Mouse (Mus musculus) hindbrain, embryonic 15.5 days (tissue): ENCODE measurements around the gene Hist1h2ac. TPM values are rescaled to one million over a fixed set of nuclear protein-coding genes. Genes with fewer than 3 reads are reported as not detected.
A peak's percentile ranks its signal among the peaks of the same experiment; 100 is the strongest.
"Not testable (repeated sequence)": the region's sequence is repeated elsewhere in the genome, so short reads cannot be mapped to it uniquely, and the experiment has no call there.

Source experiments
- ATAC-seq: fragments of 200-750 bp; cut with Nextera tagmentation; 2 replicates; pipeline ENCODE4 v1.8.0; 2017; ENCODE audit warnings: low read depth, moderate number of reproducible peaks, moderate TSS enrichment; ENCODE audit not compliant: low FRiP score
- H3K27ac ChIP-seq: fragments of 300-500 bp; sonication (generic); replicated peaks from 2 replicates; pipeline ENCODE4 v1.5.1; 2015; ENCODE audit warnings: mild to moderate bottlenecking, inconsistent platforms
- H3K27me3 ChIP-seq: fragments of 300-500 bp; sonication (generic); 2 replicates; pipeline ENCODE4 v1.6.1; 2015; ENCODE audit warnings: control low read depth, inconsistent platforms
- H3K36me3 ChIP-seq: fragments of 300-500 bp; sonication (generic); 2 replicates; pipeline ENCODE4 v1.6.1; 2015; ENCODE audit warnings: control low read depth, inconsistent platforms
- H3K4me1 ChIP-seq: fragments of 300-500 bp; sonication (generic); replicated peaks from 2 replicates; pipeline ENCODE4 v1.6.1; 2015; ENCODE audit warnings: control low read depth, inconsistent platforms
- H3K4me2 ChIP-seq: fragments of 300-500 bp; sonication (generic); 2 replicates; pipeline ENCODE4 v1.6.1; 2015; ENCODE audit warnings: moderate library complexity, mild to moderate bottlenecking, inconsistent platforms
- H3K4me3 ChIP-seq: fragments of 300-500 bp; sonication (generic); 2 replicates; pipeline ENCODE4 v1.5.1; 2015; ENCODE audit warnings: mild to moderate bottlenecking, inconsistent platforms
- H3K9ac ChIP-seq: fragments of 300-500 bp; sonication (generic); 2 replicates; pipeline ENCODE4 v1.6.1; 2015; ENCODE audit warnings: inconsistent platforms
- H3K9me3 ChIP-seq: fragments of 300-500 bp; sonication (generic); 2 replicates; pipeline ENCODE4 v1.6.1; 2016; ENCODE audit warnings: control low read depth, inconsistent platforms
- WGBS: fragments of 180-500 bp; shearing (Covaris S2); methylation state at CpG from one replicate; pipeline ENCODE4 v1.1.7; 2015; 5-methylcytosine and 5-hydroxymethylcytosine counted together
- microRNA-seq: library from miRNA; unstranded; fragments of <30 nt; microRNA quantifications from one replicate; pipeline ENCODE4, GENCODE M21; 2016
- polyA plus RNA-seq: library from polyadenylated mRNA; unstranded; fragments of >200 nt; fragmentation: Nextera tagmentation; extraction: Ambion mirVana; gene quantifications from 2 replicates; pipeline ENCODE4 v1.2.1, GENCODE M21; 2015

Gene Hist1h2ac
- polyA plus RNA-seq, 1 experiment from 2014 or later: 0.38 TPM

DNA sequence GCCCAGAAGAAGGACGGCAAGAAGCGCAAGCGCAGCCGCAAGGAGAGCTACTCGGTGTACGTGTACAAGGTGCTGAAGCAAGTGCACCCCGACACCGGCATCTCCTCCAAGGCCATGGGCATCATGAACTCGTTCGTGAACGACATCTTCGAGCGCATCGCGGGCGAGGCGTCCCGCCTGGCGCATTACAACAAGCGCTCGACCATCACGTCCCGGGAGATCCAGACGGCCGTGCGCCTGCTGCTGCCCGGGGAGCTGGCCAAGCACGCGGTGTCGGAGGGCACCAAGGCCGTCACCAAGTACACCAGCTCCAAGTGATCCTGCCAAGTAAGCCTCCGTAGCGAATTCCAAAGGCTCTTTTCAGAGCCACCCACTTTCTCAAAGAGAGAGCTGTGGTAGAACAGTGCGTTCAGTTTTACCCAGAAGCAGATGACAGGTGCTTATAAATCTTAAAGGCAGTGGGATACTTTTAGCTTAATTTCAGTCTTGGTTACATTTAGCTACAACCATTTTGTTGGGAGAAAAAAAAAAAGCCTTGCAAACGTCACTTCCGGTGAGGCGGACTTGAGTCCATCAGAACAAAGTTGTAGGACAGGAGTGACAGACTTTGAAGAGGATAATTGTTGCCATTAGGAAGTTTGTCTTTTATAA lies 672 bp upstream of the Hist1h2ac start:
- peak; percentile 12; the same call in 1 of the 2 replicates for ATAC-seq
- H3K4me1 ChIP-seq: peaks cover 26% of the 10 kb centered on the region
- 0% methylated on average over 16 of the region's 37 CpGs for WGBS

DNA sequence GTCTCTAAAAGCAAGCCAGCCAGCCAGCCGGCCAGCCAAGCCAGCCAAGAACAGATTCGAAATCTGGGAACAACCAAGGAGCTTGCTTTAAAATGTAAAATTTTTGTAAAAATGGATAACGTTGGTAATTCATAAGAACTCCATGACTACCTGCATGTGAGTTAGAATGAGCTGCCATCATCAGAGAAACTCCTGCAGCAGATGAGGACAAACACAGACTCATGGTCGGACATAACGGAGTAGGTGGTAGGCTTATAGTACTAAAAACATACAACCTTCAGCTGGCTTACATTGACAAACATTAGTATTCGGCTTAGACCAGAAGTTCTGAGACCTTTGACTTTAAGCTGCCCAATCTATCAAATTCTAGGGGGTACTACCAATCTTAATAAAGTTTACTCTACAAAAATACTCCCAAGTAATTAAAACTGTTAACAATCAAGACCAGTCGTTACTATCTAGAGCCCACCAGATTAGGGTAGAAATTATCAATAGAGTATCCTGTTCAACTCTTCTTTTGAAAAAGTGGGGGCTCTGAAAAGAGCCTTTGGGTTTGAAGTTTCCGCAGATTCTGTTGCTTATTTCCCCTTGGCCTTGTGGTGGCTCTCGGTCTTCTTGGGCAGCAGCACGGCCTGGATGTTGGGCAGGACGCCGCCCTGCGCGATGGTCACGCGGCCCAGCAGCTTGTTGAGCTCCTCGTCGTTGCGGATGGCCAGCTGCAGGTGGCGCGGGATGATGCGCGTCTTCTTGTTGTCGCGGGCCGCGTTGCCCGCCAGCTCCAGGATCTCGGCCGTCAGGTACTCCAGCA lies 597 bp downstream of the Hist1h2ac start:
- WGBS: 9% methylated on average over 18 of the region's 30 CpGs
- Histone ChIP-seq H3K4me2 (peak overlapping the region; percentile 60), H3K4me1 (peaks cover 26% of the 10 kb centered on the region), H3K4me3 (peak overlapping the region; percentile 43), H3K9ac (peak overlapping the region; percentile 50), H3K27ac (peak overlapping the region; percentile 90)
- ATAC-seq: peak; percentile 2; the same call in 1 of the 2 replicates
- not testable (repeated sequence) for H3K9me3 ChIP-seq, H3K36me3 ChIP-seq, H3K27me3 ChIP-seq

More for the DNA sequence above, 672 bp upstream of the Hist1h2ac start:
- peak overlapping the region; percentile 90 for H3K27ac ChIP-seq
- not testable (repeated sequence) for H3K27me3 ChIP-seq, H3K36me3 ChIP-seq, H3K9me3 ChIP-seq
- peak overlapping the region; percentile 43 for H3K4me3 ChIP-seq
- peak overlapping the region; percentile 60 for H3K4me2 ChIP-seq
- peak overlapping the region; percentile 48 for H3K9ac ChIP-seq

DNA sequence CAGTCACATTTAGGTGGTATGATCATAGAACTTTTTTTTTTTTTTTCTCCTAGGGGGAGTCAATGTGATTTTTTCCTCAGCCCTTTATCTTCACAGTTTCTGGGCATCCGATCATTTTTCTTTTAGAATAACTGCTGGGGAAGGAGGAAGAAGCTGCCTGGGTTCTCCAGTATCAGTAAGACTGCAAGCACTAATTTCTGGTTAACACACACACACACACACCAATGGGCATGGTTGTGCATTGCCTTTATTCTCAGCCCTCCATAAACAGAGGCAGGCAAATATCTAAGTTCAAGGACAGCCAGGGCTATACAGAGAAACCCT lies 1.2 kb downstream of the Hist1h2ac start:
- ATAC-seq: no peak
- no peaks in the 10 kb centered on the region for H3K36me3 ChIP-seq
- H3K9me3 ChIP-seq: no peaks in the 10 kb centered on the region
- peak overlapping the region; percentile 43; the same call in 1 of the 2 replicates for H3K4me3 ChIP-seq
- H3K4me2 ChIP-seq: peak overlapping the region; percentile 60
- peak overlapping the region; percentile 50; the same call in 1 of the 2 replicates for H3K9ac ChIP-seq
- peak overlapping the region; percentile 90; the same call in 1 of the 2 replicates for H3K27ac ChIP-seq
- H3K27me3 ChIP-seq: no peaks in the 10 kb centered on the region
- 58% methylated on average over 1 of the region's 1 CpGs for WGBS
- H3K4me1 ChIP-seq: peaks cover 26% of the 10 kb centered on the region

GRCm38 (mm10) chr13:23681990-23682582 lies 1.7 kb downstream of the Hist1h2ac start:
- Histone ChIP-seq H3K4me3 (no peak overlapping the region), H3K9ac (no peak overlapping the region), H3K4me2 (no peak overlapping the region)

GRCm38 (mm10) chr13:23662536-23662935 lies 21.2 kb downstream of the Hist1h2ac start:
- no peaks in the 10 kb centered on the region for H3K4me1 ChIP-seq
- no peak overlapping the region for H3K4me3 ChIP-seq
- H3K9ac ChIP-seq: no peak overlapping the region
- no peaks in the 10 kb centered on the region for H3K27me3 ChIP-seq
- H3K4me2 ChIP-seq: no peak overlapping the region
- H3K27ac ChIP-seq: no peak overlapping the region
- WGBS: 67% methylated on average over 3 of the region's 3 CpGs
- ATAC-seq: no peak
- no peaks in the 10 kb centered on the region for H3K9me3 ChIP-seq
- no peaks in the 10 kb centered on the region for H3K36me3 ChIP-seq

More at GRCm38 (mm10) chr13:23681990-23682582, 1.7 kb downstream of the Hist1h2ac start:
- Histone ChIP-seq H3K36me3 (no peaks in the 10 kb centered on the region), H3K27me3 (no peaks in the 10 kb centered on the region), H3K9me3 (no peaks in the 10 kb centered on the region), H3K4me1 (peaks cover 26% of the 10 kb centered on the region), H3K27ac (no peak overlapping the region)
- no peak for ATAC-seq
- 90% methylated on average over 6 of the region's 6 CpGs for WGBS

DNA sequence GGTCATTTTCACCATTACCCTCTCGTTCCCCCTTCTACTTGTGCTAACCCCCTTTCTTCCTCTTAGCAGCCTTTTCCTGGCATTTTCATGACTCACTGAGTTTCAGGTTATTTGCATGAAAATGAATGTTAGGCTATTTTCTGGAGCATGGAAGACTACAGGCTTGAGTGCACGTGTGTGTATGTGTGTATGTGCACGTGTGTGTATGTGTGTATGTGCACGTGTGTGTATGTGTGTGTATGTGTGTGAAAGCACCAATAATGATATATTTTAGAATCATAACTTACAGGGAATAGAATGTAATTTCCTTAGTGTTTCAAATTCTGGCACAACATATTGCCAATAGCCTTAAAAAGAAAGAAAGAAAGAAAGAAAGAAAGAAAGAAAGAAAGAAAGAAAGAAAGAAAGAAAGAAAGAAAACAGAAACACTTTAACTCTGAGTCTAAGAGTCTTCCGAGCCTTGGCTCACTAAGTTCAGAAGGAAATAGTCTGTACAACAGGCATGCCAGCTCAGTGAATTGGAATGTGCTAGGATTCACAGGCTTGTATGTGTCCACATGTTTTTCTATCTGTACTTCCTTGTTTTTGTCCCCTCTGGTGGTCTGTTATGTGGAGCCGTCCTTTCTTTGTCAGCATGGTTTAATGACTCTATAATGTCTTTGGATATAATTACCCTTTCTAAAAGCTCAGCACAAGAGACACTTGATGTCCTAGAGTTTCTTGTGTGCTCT lies 23.9 kb downstream of the Hist1h2ac start:
- no peak for ATAC-seq
- Histone ChIP-seq H3K9ac (no peak overlapping the region), H3K4me2 (no peak overlapping the region), H3K9me3 (no peaks in the 10 kb centered on the region), H3K27me3 (no peaks in the 10 kb centered on the region), H3K36me3 (no peaks in the 10 kb centered on the region), H3K4me3 (no peak overlapping the region), H3K27ac (no peak overlapping the region), H3K4me1 (no peaks in the 10 kb centered on the region)
- WGBS: 76% methylated on average over 6 of the region's 6 CpGs

Small RNAs within 50 kb of the gene (microRNA-seq; reads per million reads assigned to microRNA genes)
- gene Gm44350: not detected

Other genes starting within 250 kb of the Hist1h2ac start
- 0.17 TPM in 1 of 2 replicates, not detected in the other for gene Btn1a1, start 218.0 kb downstream of the Hist1h2ac start, polyA plus RNA-seq
- gene Btn2a2, start 195.1 kb downstream of the Hist1h2ac start, polyA plus RNA-seq: 0.06 and 0.08 TPM in 2 replicates
- 1.7 and 2.7 TPM in 2 replicates for gene Hist1h4h, start 152.9 kb downstream of the Hist1h2ac start, polyA plus RNA-seq
- gene Hist1h2af, start 150.0 kb downstream of the Hist1h2ac start, polyA plus RNA-seq: 0.82 and 2.1 TPM in 2 replicates
- 0.85 and 1.2 TPM in 2 replicates for gene Hist1h3g, start 148.5 kb downstream of the Hist1h2ac start, polyA plus RNA-seq
- gene Hist1h2bh, start 140.6 kb downstream of the Hist1h2ac start, polyA plus RNA-seq: 0.17 and 0.19 TPM in 2 replicates
- gene Hist1h3f, start 139.9 kb downstream of the Hist1h2ac start, polyA plus RNA-seq: 0.21 and 0.62 TPM in 2 replicates
- gene Hist1h4f, start 132.3 kb downstream of the Hist1h2ac start, polyA plus RNA-seq: not detected in 2 replicates
- gene Hist1h1d, start 130.7 kb downstream of the Hist1h2ac start, polyA plus RNA-seq: 0.10 and 0.12 TPM in 2 replicates
- gene Hist1h3e, start 121.6 kb downstream of the Hist1h2ac start, polyA plus RNA-seq: 1.5 and 2.0 TPM in 2 replicates
- gene Hist1h2ae, start 112.7 kb downstream of the Hist1h2ac start, polyA plus RNA-seq: 15.9 and 27.4 TPM in 2 replicates
- 2.5 and 3.1 TPM in 2 replicates for gene Hist1h2bg, start 112.6 kb downstream of the Hist1h2ac start, polyA plus RNA-seq
- 0.76 and 2.0 TPM in 2 replicates for gene Hist1h2bf, start 109.8 kb downstream of the Hist1h2ac start, polyA plus RNA-seq
- gene Hist1h2ad, start 109.6 kb downstream of the Hist1h2ac start, polyA plus RNA-seq: not detected in 2 replicates
- 1.2 and 2.0 TPM in 2 replicates for gene Hist1h3d, start 108.2 kb downstream of the Hist1h2ac start, polyA plus RNA-seq
- 35.1 and 51.2 TPM in 2 replicates for gene Hist1h4d, start 102.3 kb downstream of the Hist1h2ac start, polyA plus RNA-seq
- gene Hist1h2be, start 62.8 kb downstream of the Hist1h2ac start, polyA plus RNA-seq: 1.5 and 1.7 TPM in 2 replicates
- gene Hist1h1e, start 61.4 kb downstream of the Hist1h2ac start, polyA plus RNA-seq: 4.8 and 8.8 TPM in 2 replicates
- 19.3 and 25.4 TPM in 2 replicates for gene Hist1h2bc, start 251 bp upstream of the Hist1h2ac start, polyA plus RNA-seq
- gene Hist1h1t, start 11.9 kb upstream of the Hist1h2ac start, polyA plus RNA-seq: not detected in 2 replicates
- 2.3 and 2.7 TPM in 2 replicates for gene Hist1h4c, start 14.5 kb upstream of the Hist1h2ac start, polyA plus RNA-seq
- gene Hfe, start 26.9 kb upstream of the Hist1h2ac start, polyA plus RNA-seq: 4.5 and 5.1 TPM in 2 replicates
- gene Hist1h1c, start 54.9 kb upstream of the Hist1h2ac start, polyA plus RNA-seq: 7.7 and 10.4 TPM in 2 replicates
- 1.1 and 1.6 TPM in 2 replicates for gene Hist1h3c, start 61.7 kb upstream of the Hist1h2ac start, polyA plus RNA-seq
- 0.54 TPM in 1 of 2 replicates, not detected in the other for gene Hist1h2bb, start 62.8 kb upstream of the Hist1h2ac start, polyA plus RNA-seq
- gene Hist1h2ab, start 67.2 kb upstream of the Hist1h2ac start, polyA plus RNA-seq: 7.4 and 9.8 TPM in 2 replicates
- gene Hist1h3b, start 68.3 kb upstream of the Hist1h2ac start, polyA plus RNA-seq: 1.8 and 3.1 TPM in 2 replicates
- gene Hist1h4b, start 73.1 kb upstream of the Hist1h2ac start, polyA plus RNA-seq: 1.1 and 1.9 TPM in 2 replicates
- 0.32 and 0.51 TPM in 2 replicates for gene Hist1h4a, start 77.3 kb upstream of the Hist1h2ac start, polyA plus RNA-seq
- gene Hist1h3a, start 78.4 kb upstream of the Hist1h2ac start, polyA plus RNA-seq: 0.35 and 2.4 TPM in 2 replicates
- gene Hist1h1a, start 79.7 kb upstream of the Hist1h2ac start, polyA plus RNA-seq: 0.75 and 0.84 TPM in 2 replicates
- gene Trim38, start 86.0 kb upstream of the Hist1h2ac start, polyA plus RNA-seq: 0.10 TPM in 1 of 2 replicates, not detected in the other
- gene Slc17a2, start 123.0 kb upstream of the Hist1h2ac start, polyA plus RNA-seq: not detected in 2 replicates
- not detected in 2 replicates for gene Slc17a3, start 155.5 kb upstream of the Hist1h2ac start, polyA plus RNA-seq
- not detected in 2 replicates for gene Slc17a1, start 183.8 kb upstream of the Hist1h2ac start, polyA plus RNA-seq
- not detected in 2 replicates for gene Slc17a4, start 231.1 kb upstream of the Hist1h2ac start, polyA plus RNA-seq